Mouse (Mus musculus): ENCODE measurements around the gene Tbcel.
A peak's percentile ranks its signal among the peaks of the same experiment; 100 is the strongest.

Tbcel gene

GRCm38 (mm10) chr9:42476166-42476565 is 31.4 kb downstream of the Tbcel start:
- TF ChIP-seq NANOG (IDR thresholded peaks at IDR 0.05; ENCODE audit: borderline replicate concordance, low read length) = no peak
- TF ChIP-seq POU5F1 (IDR thresholded peaks at IDR 0.05; ENCODE audit: borderline replicate concordance, low read length) = no peak
- no peak for TF ChIP-seq CTCF (conservative IDR thresholded peaks at IDR 0.05; ENCODE audit: low read length)
- H3K36me3 ChIP-seq (ENCODE audit: insufficient read depth, low read length) = no peaks in the 10 kb centered on the region
- peaks cover 9% of the 10 kb centered on the region for H3K4me1 ChIP-seq (replicated peaks; ENCODE audit: low read depth, low read length)
- H3K9me3 ChIP-seq (ENCODE audit: low read length) = no peaks in the 10 kb centered on the region
- no peak overlapping the region for H3K4me3 ChIP-seq (replicated peaks; ENCODE audit: low read length)
- peaks cover 8% of the 10 kb centered on the region; the same call in 1 of the 2 replicates for H3K27me3 ChIP-seq (ENCODE audit: insufficient read depth, low read length)

GRCm38 (mm10) chr9:42474244-42474643 is 33.4 kb downstream of the Tbcel start:
- Histone ChIP-seq H3K27me3 (ENCODE audit: insufficient read depth, low read length) (peaks cover 8% of the 10 kb centered on the region; the same call in 1 of the 2 replicates), H3K9me3 (ENCODE audit: low read length) (no peaks in the 10 kb centered on the region), H3K36me3 (ENCODE audit: insufficient read depth, low read length) (peaks cover 11% of the 10 kb centered on the region), H3K4me1 (replicated peaks; ENCODE audit: low read depth, low read length) (peaks cover 22% of the 10 kb centered on the region), H3K4me3 (replicated peaks; ENCODE audit: low read length) (no peak overlapping the region)
- no peak for TF ChIP-seq NANOG (IDR thresholded peaks at IDR 0.05; ENCODE audit: borderline replicate concordance, low read length)
- no peak for TF ChIP-seq CTCF (conservative IDR thresholded peaks at IDR 0.05; ENCODE audit: low read length)
- no peak for TF ChIP-seq POU5F1 (IDR thresholded peaks at IDR 0.05; ENCODE audit: borderline replicate concordance, low read length)

GRCm38 (mm10) chr9:42471921-42472747 is 35.5 kb downstream of the Tbcel start:
- H3K4me3 ChIP-seq (replicated peaks; ENCODE audit: low read length) = peak overlapping the region; percentile 93
- peaks cover 8% of the 10 kb centered on the region; the same call in 1 of the 2 replicates for H3K27me3 ChIP-seq (ENCODE audit: insufficient read depth, low read length)
- no peak for TF ChIP-seq POU5F1 (IDR thresholded peaks at IDR 0.05; ENCODE audit: borderline replicate concordance, low read length)
- TF ChIP-seq NANOG (IDR thresholded peaks at IDR 0.05; ENCODE audit: borderline replicate concordance, low read length) = no peak
- no peak for TF ChIP-seq CTCF (conservative IDR thresholded peaks at IDR 0.05; ENCODE audit: low read length)
- peaks cover 23% of the 10 kb centered on the region for H3K36me3 ChIP-seq (ENCODE audit: insufficient read depth, low read length)
- H3K9me3 ChIP-seq (ENCODE audit: low read length) = no peaks in the 10 kb centered on the region
- H3K4me1 ChIP-seq (replicated peaks; ENCODE audit: low read depth, low read length) = peaks cover 36% of the 10 kb centered on the region

GRCm38 (mm10) chr9:42471214-42471613 is 36.4 kb downstream of the Tbcel start:
- peaks cover 40% of the 10 kb centered on the region for H3K4me1 ChIP-seq (replicated peaks; ENCODE audit: low read depth, low read length)
- peak overlapping the region; percentile 93 for H3K4me3 ChIP-seq (replicated peaks; ENCODE audit: low read length)
- peaks cover 23% of the 10 kb centered on the region for H3K36me3 ChIP-seq (ENCODE audit: insufficient read depth, low read length)
- TF ChIP-seq CTCF (conservative IDR thresholded peaks at IDR 0.05; ENCODE audit: low read length) (no peak), POU5F1 (IDR thresholded peaks at IDR 0.05; ENCODE audit: borderline replicate concordance, low read length) (no peak), NANOG (IDR thresholded peaks at IDR 0.05; ENCODE audit: borderline replicate concordance, low read length) (no peak)
- H3K27me3 ChIP-seq (ENCODE audit: insufficient read depth, low read length) = peaks cover 8% of the 10 kb centered on the region; the same call in 1 of the 2 replicates
- no peaks in the 10 kb centered on the region for H3K9me3 ChIP-seq (ENCODE audit: low read length)

- Histone ChIP-seq H3K4me1 (replicated peaks; ENCODE audit: low read depth, low read length) (peaks cover 52% of the 10 kb centered on the region), H3K27me3 (ENCODE audit: insufficient read depth, low read length) (0 out of 2 replicates have a peak, but pooled peaks cover 3% of the 10 kb centered on the region), H3K4me3 (replicated peaks; ENCODE audit: low read length) (no peak overlapping the region), H3K36me3 (ENCODE audit: insufficient read depth, low read length) (peaks cover 30% of the 10 kb centered on the region), H3K9me3 (ENCODE audit: low read length) (no peaks in the 10 kb centered on the region)
- TF ChIP-seq NANOG (IDR thresholded peaks at IDR 0.05; ENCODE audit: borderline replicate concordance, low read length) (no peak), POU5F1 (IDR thresholded peaks at IDR 0.05; ENCODE audit: borderline replicate concordance, low read length) (no peak), CTCF (conservative IDR thresholded peaks at IDR 0.05; ENCODE audit: low read length) (no peak)
Measured at GRCm38 (mm10) chr9:42469323-42469722, 38.3 kb downstream of the Tbcel start.

- Histone ChIP-seq H3K27me3 (ENCODE audit: insufficient read depth, low read length) (0 out of 2 replicates have a peak, but pooled peaks cover 2% of the 10 kb centered on the region), H3K4me1 (replicated peaks; ENCODE audit: low read depth, low read length) (peaks cover 62% of the 10 kb centered on the region), H3K4me3 (replicated peaks; ENCODE audit: low read length) (no peak overlapping the region), H3K9me3 (ENCODE audit: low read length) (no peaks in the 10 kb centered on the region), H3K36me3 (ENCODE audit: insufficient read depth, low read length) (peaks cover 30% of the 10 kb centered on the region)
- TF ChIP-seq POU5F1 (IDR thresholded peaks at IDR 0.05; ENCODE audit: borderline replicate concordance, low read length) = no peak
- TF ChIP-seq CTCF (conservative IDR thresholded peaks at IDR 0.05; ENCODE audit: low read length) = no peak
- no peak for TF ChIP-seq NANOG (IDR thresholded peaks at IDR 0.05; ENCODE audit: borderline replicate concordance, low read length)
Measured at GRCm38 (mm10) chr9:42468360-42468759, 39.2 kb downstream of the Tbcel start.

- H3K27me3 ChIP-seq (ENCODE audit: insufficient read depth, low read length) = no peaks in the 10 kb centered on the region
- H3K36me3 ChIP-seq (ENCODE audit: insufficient read depth, low read length) = peaks cover 33% of the 10 kb centered on the region
- no peak for TF ChIP-seq NANOG (IDR thresholded peaks at IDR 0.05; ENCODE audit: borderline replicate concordance, low read length)
- no peak for TF ChIP-seq CTCF (conservative IDR thresholded peaks at IDR 0.05; ENCODE audit: low read length)
- no peak for TF ChIP-seq POU5F1 (IDR thresholded peaks at IDR 0.05; ENCODE audit: borderline replicate concordance, low read length)
- H3K9me3 ChIP-seq (ENCODE audit: low read length) = no peaks in the 10 kb centered on the region
- H3K4me1 ChIP-seq (replicated peaks; ENCODE audit: low read depth, low read length) = peaks cover 70% of the 10 kb centered on the region
- H3K4me3 ChIP-seq (replicated peaks; ENCODE audit: low read length) = no peak overlapping the region
Measured at GRCm38 (mm10) chr9:42467116-42467815, 40.3 kb downstream of the Tbcel start.

- no peak overlapping the region for H3K4me3 ChIP-seq (replicated peaks; ENCODE audit: low read length)
- H3K36me3 ChIP-seq (ENCODE audit: insufficient read depth, low read length) = peaks cover 33% of the 10 kb centered on the region
- H3K27me3 ChIP-seq (ENCODE audit: insufficient read depth, low read length) = no peaks in the 10 kb centered on the region
- H3K9me3 ChIP-seq (ENCODE audit: low read length) = no peaks in the 10 kb centered on the region
- H3K4me1 ChIP-seq (replicated peaks; ENCODE audit: low read depth, low read length) = peaks cover 74% of the 10 kb centered on the region
- no peak for TF ChIP-seq CTCF (conservative IDR thresholded peaks at IDR 0.05; ENCODE audit: low read length)
- TF ChIP-seq POU5F1 (IDR thresholded peaks at IDR 0.05; ENCODE audit: borderline replicate concordance, low read length) = no peak
- no peak for TF ChIP-seq NANOG (IDR thresholded peaks at IDR 0.05; ENCODE audit: borderline replicate concordance, low read length)
Measured at GRCm38 (mm10) chr9:42465661-42466091, 41.9 kb downstream of the Tbcel start.
